Mouse (Mus musculus) heart, embryonic 11.5 days (tissue): ENCODE data around the gene App. TPM values are rescaled to one million over a fixed set of nuclear protein-coding genes. Genes with fewer than 3 reads are reported as not detected.
A peak's percentile ranks its signal among the peaks of the same experiment; 100 is the strongest.

Experiments
- ATAC-seq: fragments of 200-750 bp; cut with Nextera tagmentation; replicated peaks from 2 replicates; pipeline ENCODE4 v1.8.0; 2017; ENCODE audit warnings: moderate library complexity; ENCODE audit not compliant: insufficient number of reproducible peaks, low FRiP score, low TSS enrichment
- H3K27ac ChIP-seq: fragments of 300-500 bp; sonication (generic); 2 replicates; pipeline ENCODE4 v1.5.1; 2014; ENCODE audit warnings: mild to moderate bottlenecking, low read depth, low read length
- H3K27me3 ChIP-seq: fragments of 300-500 bp; sonication (generic); 2 replicates; pipeline ENCODE4 v1.6.1; 2014; ENCODE audit warnings: mild to moderate bottlenecking, low read length, mixed read lengths; ENCODE audit not compliant: control insufficient read depth, insufficient read depth
- H3K36me3 ChIP-seq: fragments of 300-500 bp; sonication (generic); 2 replicates; pipeline ENCODE4 v1.6.1; 2014; ENCODE audit warnings: mild to moderate bottlenecking, low read length, moderate library complexity, mixed read lengths; ENCODE audit not compliant: control insufficient read depth, insufficient read depth
- H3K4me1 ChIP-seq: fragments of 300-500 bp; sonication (generic); 2 replicates; pipeline ENCODE4 v1.6.1; 2014; ENCODE audit warnings: low read length; ENCODE audit not compliant: control insufficient read depth, insufficient read depth
- H3K4me2 ChIP-seq: fragments of 300-500 bp; sonication (generic); 2 replicates; pipeline ENCODE4 v1.6.1; 2014; ENCODE audit warnings: mild to moderate bottlenecking, moderate library complexity
- H3K4me3 ChIP-seq: fragments of 300-500 bp; sonication (generic); 2 replicates; pipeline ENCODE4 v1.5.1; 2014; ENCODE audit warnings: low read depth, low read length
- H3K9ac ChIP-seq: fragments of 300-500 bp; sonication (generic); 2 replicates; pipeline ENCODE4 v1.6.1; 2014; ENCODE audit warnings: mild to moderate bottlenecking, low read depth, low read length, moderate library complexity
- H3K9me3 ChIP-seq: fragments of 300-500 bp; sonication (generic); replicated peaks from 2 replicates; pipeline ENCODE4 v1.6.1; 2016; ENCODE audit warnings: low read length; ENCODE audit not compliant: control insufficient read depth
- WGBS: fragments of 180-500 bp; shearing (Covaris S2); extraction: QIAGEN DNeasy Blood & Tissue Kit; methylation state at CpG from one replicate; pipeline ENCODE4 v1.1.7; 2014; ENCODE audit not compliant: insufficient replicate concordance; 5-methylcytosine and 5-hydroxymethylcytosine counted together
- polyA plus RNA-seq: library from polyadenylated mRNA; unstranded; fragments of >200 nt; fragmentation: Nextera tagmentation; extraction: Ambion mirVana; gene quantifications from 2 replicates; pipeline ENCODE4 v1.2.1, GENCODE M21; 2014

App gene
- polyA plus RNA-seq, 1 experiment from 2014 or later = 143 TPM

DNA sequence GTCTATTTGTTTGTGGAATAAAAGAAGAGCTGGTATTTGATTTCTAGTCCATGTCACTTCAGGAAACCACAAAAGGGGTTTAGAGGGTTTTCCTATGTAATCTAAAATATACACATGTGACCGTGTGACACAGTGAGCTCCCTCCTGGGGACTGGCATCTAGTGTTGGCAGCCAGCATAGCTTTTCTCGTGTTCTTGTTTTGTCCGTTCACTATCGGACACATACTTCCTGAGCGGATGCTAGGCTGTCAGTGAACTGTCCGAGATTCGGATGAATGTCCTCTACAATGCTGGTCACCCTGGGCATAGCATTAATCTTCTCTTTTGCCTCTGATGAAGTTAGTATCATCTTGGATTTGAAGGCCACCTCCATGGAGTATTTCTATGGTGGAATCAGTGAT is 180.7 kb downstream of the App start:
- no peaks in the 10 kb centered on the region for H3K9me3 ChIP-seq
- no peaks in the 10 kb centered on the region for H3K27me3 ChIP-seq
- H3K9ac ChIP-seq = no peak overlapping the region
- 0 out of 2 replicates have a peak, but pooled peaks cover 3% of the 10 kb centered on the region for H3K36me3 ChIP-seq
- no peak overlapping the region for H3K4me3 ChIP-seq
- 74% methylated on average over 7 of the region's 7 CpGs for WGBS
- H3K27ac ChIP-seq = no peak overlapping the region
- no peak overlapping the region for H3K4me2 ChIP-seq
- H3K4me1 ChIP-seq = peaks cover 7% of the 10 kb centered on the region; the same call in 1 of the 2 replicates
- ATAC-seq = no peak

DNA sequence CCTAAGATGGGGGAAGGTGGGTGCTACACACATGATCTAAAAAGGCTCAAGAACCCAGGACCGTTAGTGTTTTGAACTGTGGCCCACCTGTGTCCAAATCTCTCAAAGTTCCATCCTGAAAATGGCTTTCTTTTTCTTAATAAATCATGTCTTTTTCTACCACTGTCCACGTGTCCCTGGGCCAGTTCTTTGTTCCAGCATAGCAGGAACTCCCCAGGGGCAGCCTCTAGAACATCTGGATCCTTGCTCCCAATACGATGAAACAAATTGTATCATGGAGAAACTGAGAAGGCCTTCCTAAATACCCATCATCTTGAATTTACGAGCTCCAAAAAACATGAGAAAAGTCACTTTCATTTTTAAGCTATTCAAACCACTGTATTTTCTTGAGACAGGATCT is 182.6 kb downstream of the App start:
- H3K4me2 ChIP-seq = no peak overlapping the region
- 0 out of 2 replicates have a peak, but pooled peaks cover 7% of the 10 kb centered on the region for H3K36me3 ChIP-seq
- no peak overlapping the region for H3K4me3 ChIP-seq
- peaks cover 7% of the 10 kb centered on the region; the same call in 1 of the 2 replicates for H3K4me1 ChIP-seq
- ATAC-seq = no peak
- H3K27me3 ChIP-seq = no peaks in the 10 kb centered on the region
- H3K27ac ChIP-seq = no peak overlapping the region
- 79% methylated on average over 4 of the region's 4 CpGs for WGBS
- no peak overlapping the region for H3K9ac ChIP-seq
- H3K9me3 ChIP-seq = no peaks in the 10 kb centered on the region

DNA sequence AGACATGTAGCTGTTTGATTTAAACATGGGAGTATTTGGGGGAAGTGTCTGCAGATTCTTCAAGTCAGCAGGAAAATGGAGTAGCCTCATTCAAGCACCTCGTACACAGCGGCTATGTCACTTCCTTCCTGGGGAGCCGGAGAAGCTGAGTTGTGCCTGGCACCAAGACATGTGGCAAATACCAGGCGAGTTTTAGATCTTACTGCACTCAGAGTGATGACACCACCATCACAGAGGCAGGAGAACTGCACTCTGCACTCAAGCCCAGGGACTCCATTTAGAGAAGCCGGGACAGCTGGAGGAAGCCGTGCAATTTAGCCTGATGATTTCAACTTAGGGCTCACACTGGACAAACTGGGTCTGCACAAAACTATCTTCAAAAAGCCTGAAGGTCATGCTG is 183.6 kb downstream of the App start:
- Histone ChIP-seq H3K9me3 (no peaks in the 10 kb centered on the region), H3K4me2 (no peak overlapping the region), H3K27ac (peak overlapping the region; percentile 57), H3K4me1 (peaks cover 7% of the 10 kb centered on the region; the same call in 1 of the 2 replicates), H3K4me3 (no peak overlapping the region), H3K36me3 (0 out of 2 replicates have a peak, but pooled peaks cover 7% of the 10 kb centered on the region), H3K9ac (no peak overlapping the region), H3K27me3 (no peaks in the 10 kb centered on the region)
- no peak; the same call in 1 of the 2 replicates for ATAC-seq
- WGBS = 41% methylated on average over 6 of the region's 6 CpGs

DNA sequence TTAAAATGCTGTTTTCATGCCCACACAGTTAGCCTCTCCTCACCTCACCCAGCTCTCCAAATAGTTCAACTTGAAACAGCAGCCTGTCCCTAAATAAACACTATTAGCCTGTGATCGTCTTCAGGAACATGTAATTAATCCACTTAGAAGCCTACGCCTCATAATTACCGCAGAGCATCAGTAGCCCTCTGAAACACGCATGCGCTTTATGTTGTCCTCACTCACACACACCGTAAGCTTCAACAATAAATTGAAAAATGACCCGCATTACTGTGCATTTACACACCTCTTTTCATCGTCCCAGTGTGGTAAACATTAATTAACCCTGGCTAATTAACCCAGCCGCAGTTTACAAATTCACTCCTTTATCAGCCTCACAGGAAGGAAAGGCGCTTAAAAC is 184.1 kb downstream of the App start:
- Histone ChIP-seq H3K4me3 (no peak overlapping the region), H3K27ac (peak overlapping the region; percentile 32; the same call in 1 of the 2 replicates), H3K4me2 (no peak overlapping the region), H3K4me1 (peaks cover 7% of the 10 kb centered on the region; the same call in 1 of the 2 replicates), H3K9me3 (no peaks in the 10 kb centered on the region), H3K27me3 (no peaks in the 10 kb centered on the region), H3K36me3 (0 out of 2 replicates have a peak, but pooled peaks cover 7% of the 10 kb centered on the region), H3K9ac (no peak overlapping the region)
- ATAC-seq = no peak
- 88% methylated on average over 10 of the region's 10 CpGs for WGBS

DNA sequence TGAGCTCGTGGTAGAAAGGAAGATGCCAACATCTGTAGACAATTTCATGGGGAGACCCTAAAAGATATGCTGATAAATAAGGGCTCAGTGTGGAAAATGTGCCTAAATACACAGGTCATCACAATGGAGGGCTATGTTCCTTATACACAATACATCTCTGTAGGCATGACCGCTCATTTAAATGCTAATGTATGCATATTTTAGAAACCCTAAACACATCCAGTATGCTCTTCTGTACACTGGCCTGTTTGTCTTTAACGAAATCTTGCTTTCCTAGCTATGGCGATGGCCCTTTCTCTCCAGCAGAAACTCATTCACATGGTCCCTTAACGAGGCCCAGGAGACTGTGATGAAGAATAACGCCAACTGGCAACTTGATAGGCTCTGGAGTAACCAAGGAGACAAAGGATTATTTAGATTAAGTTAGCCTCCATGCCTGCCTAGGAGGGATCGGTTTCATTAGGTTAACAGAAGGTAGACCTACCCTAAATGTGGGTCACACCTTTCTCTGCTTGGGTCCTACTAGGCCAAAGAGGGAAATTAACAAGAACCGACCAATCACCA is 185.8 kb downstream of the App start:
- 84% methylated on average over 8 of the region's 8 CpGs for WGBS
- H3K36me3 ChIP-seq = 0 out of 2 replicates have a peak, but pooled peaks cover 4% of the 10 kb centered on the region
- H3K4me1 ChIP-seq = peaks cover 7% of the 10 kb centered on the region; the same call in 1 of the 2 replicates
- no peaks in the 10 kb centered on the region for H3K9me3 ChIP-seq
- no peak overlapping the region for H3K9ac ChIP-seq
- no peak overlapping the region for H3K4me3 ChIP-seq
- H3K4me2 ChIP-seq = no peak overlapping the region
- no peak overlapping the region for H3K27ac ChIP-seq
- H3K27me3 ChIP-seq = no peaks in the 10 kb centered on the region
- no peak for ATAC-seq

DNA sequence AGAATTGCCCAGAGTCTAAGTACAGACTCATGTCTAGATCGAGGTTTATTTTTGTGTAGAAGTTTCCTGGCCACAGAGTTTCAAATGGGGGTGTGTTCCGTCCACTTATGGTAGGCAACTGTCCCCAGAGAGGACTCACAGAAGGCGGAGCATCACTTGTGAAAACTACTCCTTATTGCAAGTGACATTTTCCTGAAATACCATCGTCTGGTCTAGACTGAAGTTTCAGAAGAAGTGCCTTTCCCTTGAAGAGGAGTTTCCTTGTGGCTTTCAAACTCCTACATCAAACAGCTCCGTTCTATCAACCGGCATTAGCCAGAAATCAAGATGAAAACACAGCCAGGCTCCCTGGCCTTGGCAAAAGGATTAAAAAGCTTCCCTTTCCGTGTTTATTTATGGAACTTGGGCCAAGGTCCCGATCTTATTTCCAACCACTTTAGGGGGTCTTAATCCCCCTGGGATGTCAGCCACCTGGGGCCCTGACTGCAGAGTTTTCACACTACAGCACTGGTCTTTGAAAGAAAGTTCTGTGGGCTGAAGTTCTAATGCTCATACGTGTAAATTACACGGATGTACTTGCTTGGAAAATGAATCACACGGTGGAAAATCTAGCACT is 187.4 kb downstream of the App start:
- no peak overlapping the region for H3K9ac ChIP-seq
- H3K4me2 ChIP-seq = no peak overlapping the region
- ATAC-seq = no peak
- H3K36me3 ChIP-seq = 0 out of 2 replicates have a peak, but pooled peaks cover 4% of the 10 kb centered on the region
- H3K27me3 ChIP-seq = no peaks in the 10 kb centered on the region
- no peaks in the 10 kb centered on the region for H3K9me3 ChIP-seq
- H3K4me1 ChIP-seq = peaks cover 7% of the 10 kb centered on the region; the same call in 1 of the 2 replicates
- H3K4me3 ChIP-seq = no peak overlapping the region
- 61% methylated on average over 11 of the region's 11 CpGs for WGBS
- H3K27ac ChIP-seq = no peak overlapping the region

DNA sequence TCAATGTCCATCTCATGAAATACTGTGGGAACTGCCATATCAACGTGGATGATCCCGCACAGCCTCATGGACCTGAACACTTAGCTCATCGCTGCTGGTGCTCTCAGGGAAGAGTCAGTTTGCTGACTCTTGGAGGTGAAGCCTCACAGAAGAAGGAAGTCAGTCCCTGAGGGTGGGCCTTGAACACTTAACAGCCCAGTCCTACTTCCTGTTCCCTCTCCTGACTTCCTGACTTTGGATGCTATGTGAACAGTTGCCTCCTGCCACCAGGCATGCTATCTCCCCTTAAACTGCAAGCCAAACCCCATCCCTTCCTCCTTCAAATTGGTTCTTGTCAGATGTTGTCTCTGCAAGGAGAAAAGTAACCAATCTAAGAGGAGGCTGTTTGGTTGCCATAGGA is 188.2 kb downstream of the App start:
- H3K9ac ChIP-seq = no peak overlapping the region
- 85% methylated on average over 3 of the region's 3 CpGs for WGBS
- no peak overlapping the region for H3K27ac ChIP-seq
- 0 out of 2 replicates have a peak, but pooled peaks cover 4% of the 10 kb centered on the region for H3K36me3 ChIP-seq
- no peak for ATAC-seq
- H3K4me3 ChIP-seq = no peak overlapping the region
- no peaks in the 10 kb centered on the region for H3K9me3 ChIP-seq
- peaks cover 6% of the 10 kb centered on the region; the same call in 1 of the 2 replicates for H3K4me1 ChIP-seq
- no peak overlapping the region for H3K4me2 ChIP-seq
- no peaks in the 10 kb centered on the region for H3K27me3 ChIP-seq

DNA sequence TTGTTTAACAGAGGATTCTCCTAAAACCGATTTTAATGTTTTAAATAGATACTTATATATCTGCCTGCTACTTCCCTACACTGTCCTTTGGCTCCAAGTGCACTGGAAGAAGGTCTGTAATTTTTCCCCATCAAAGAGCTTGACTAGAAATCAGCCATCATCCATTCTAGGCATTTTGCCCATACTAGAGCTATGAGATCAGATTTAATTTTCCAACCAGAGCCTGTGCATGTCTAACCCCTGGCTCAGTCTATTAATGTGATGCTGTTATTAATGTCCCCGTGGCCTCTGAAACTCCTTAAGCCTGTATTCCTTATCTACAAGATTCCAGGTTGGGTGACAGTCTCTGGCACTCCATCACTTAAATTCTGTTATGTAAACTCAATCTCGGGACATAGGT is 190.1 kb downstream of the App start:
- 74% methylated on average over 3 of the region's 3 CpGs for WGBS
- H3K9me3 ChIP-seq = no peaks in the 10 kb centered on the region
- 0 out of 2 replicates have a peak, but pooled peaks cover 4% of the 10 kb centered on the region for H3K4me1 ChIP-seq
- H3K36me3 ChIP-seq = peaks cover 4% of the 10 kb centered on the region; the same call in 1 of the 2 replicates
- no peak for ATAC-seq
- H3K9ac ChIP-seq = no peak overlapping the region
- H3K4me3 ChIP-seq = no peak overlapping the region
- no peak overlapping the region for H3K27ac ChIP-seq
- no peak overlapping the region for H3K4me2 ChIP-seq
- H3K27me3 ChIP-seq = no peaks in the 10 kb centered on the region
